Comparison of ENCODE assay signal across 18 mouse cellular contexts in the genomic region with DNA sequence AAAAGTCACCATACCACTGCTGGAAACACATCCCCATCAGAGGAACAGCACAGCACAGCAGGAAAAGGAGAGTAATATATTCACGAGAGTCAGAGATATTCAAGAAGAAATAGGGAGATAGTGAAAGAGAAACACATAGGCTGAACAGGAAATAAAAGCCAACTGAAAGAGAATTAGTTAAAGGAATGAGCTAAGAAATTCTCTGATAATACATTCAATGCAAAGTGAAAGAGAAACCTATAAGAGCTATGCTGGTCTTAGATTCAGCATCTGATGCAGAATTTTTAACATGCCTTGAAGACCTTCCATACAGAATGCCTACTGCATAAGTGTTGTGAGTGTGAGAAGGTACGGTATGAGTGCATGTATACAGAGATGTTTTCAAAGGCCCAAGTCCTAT. TPM values are rescaled to one million over a fixed set of nuclear protein-coding genes. Genes with fewer than 3 reads are reported as not detected.
DNase-seq lines count a peak whose midpoint lies in the region; ATAC-seq and TF ChIP-seq lines count a peak whose summit lies in the region.
"Had no signal": no experiment of that assay in that cellular context is flagged by ENCODE, and none has a peak within 500 bp of the region (broad histone marks: within the 10 kb centered on the region; RNA-seq: fewer than 3 reads in every experiment).

No protein-coding gene starts in this region.

- no peak overlapping the region for H3K4me3 ChIP-seq in CH12.LX (replicated peaks in 1 of 3; ENCODE audit: low read depth in 2 of 3, low read length in 2 of 3, poor library complexity in 1 of 3)
- H3K4me3 ChIP-seq in intestine, embryonic 15.5 days (replicated peaks) = no peak overlapping the region
- H3K4me3 ChIP-seq: embryonic facial prominence, embryonic 10.5 days; embryonic facial prominence, embryonic 12.5 days; forebrain, embryonic 13.5 days; forebrain, embryonic 15.5 days had no signal

- TF ChIP-seq CTCF in CH12.LX (conservative IDR thresholded peaks at IDR 0.05 in 1 of 2, IDR thresholded peaks at IDR 0.05 in 1 of 2; ENCODE audit: low read depth in 2 of 2, low read length in 2 of 2) = no peak

- TF ChIP-seq EP300 in CH12.LX (IDR thresholded peaks at IDR 0.05; ENCODE audit: low read length) = no peak

- dilution Hi-C loops in CH12.LX (cut with MboI; ENCODE audit: extremely low pct_ligation_motif_present, extremely low pct_unique_long_range_greater_than_20kb, low sequenced_read_pairs) = no loop called here

- DNase-seq in CH12.LX (ENCODE audit: extremely low read depth) = no peak
- peak; percentile 36 for DNase-seq in induced T-regulatory cell, adult 2 months (ENCODE audit: low read depth)
- no peak for DNase-seq in ovary, adult 18-20 months (ENCODE audit: low spot score)
- no peak for DNase-seq in adrenal gland, postnatal 14 days
- DNase-seq: adrenal gland, adult 8-10 months; adrenal gland, postnatal 36 days; cerebellum, adult 11-12 months; cerebellum, adult 2 months; cerebellum, adult 9-10 months; cerebellum, postnatal 10 days; cerebellum, postnatal 25 days; forebrain, postnatal 0 days had no signal

- 88% methylated on average over 2 of the region's 2 CpGs for WGBS in intestine, embryonic 15.5 days

- no peak overlapping the region for H3K27ac ChIP-seq in CH12.LX (ENCODE audit: insufficient read depth, low read depth)
- no peak overlapping the region for H3K27ac ChIP-seq in intestine, embryonic 15.5 days
- H3K27ac ChIP-seq: embryonic facial prominence, embryonic 10.5 days; embryonic facial prominence, embryonic 12.5 days; forebrain, embryonic 13.5 days; forebrain, embryonic 15.5 days had no signal

- H3K36me3 ChIP-seq in CH12.LX (replicated peaks in 1 of 2; ENCODE audit: control insufficient read depth in 1 of 2, insufficient read depth in 1 of 2, low read length in 1 of 2) = no peaks in the 10 kb centered on the region
- H3K36me3 ChIP-seq in intestine, embryonic 15.5 days = no peaks in the 10 kb centered on the region
- H3K36me3 ChIP-seq: embryonic facial prominence, embryonic 10.5 days; embryonic facial prominence, embryonic 12.5 days; forebrain, embryonic 15.5 days had no signal

- ATAC-seq in CD4-positive, CD25-positive, alpha-beta regulatory T cell, adult 4 months = peak; percentile 91
- ATAC-seq in intestine, embryonic 15.5 days = no peak
- ATAC-seq: forebrain, embryonic 13.5 days; forebrain, embryonic 15.5 days; forebrain, postnatal 0 days had no signal

- peak overlapping the region; percentile 25; the same call in 1 of the 2 replicates for H3K4me2 ChIP-seq in CH12.LX (ENCODE audit: insufficient read depth, low read depth, poor library complexity, severe bottlenecking)
- no peak overlapping the region for H3K4me2 ChIP-seq in intestine, embryonic 15.5 days (replicated peaks)
- H3K4me2 ChIP-seq: embryonic facial prominence, embryonic 12.5 days; forebrain, embryonic 13.5 days; forebrain, embryonic 15.5 days had no signal

- in situ Hi-C loops in CH12.LX (cut with MboI; ENCODE audit: low pct_ligation_motif_present, low pct_unique_long_range_greater_than_20kb, low sequenced_read_pairs) = no loop called here

- no peaks in the 10 kb centered on the region for H3K27me3 ChIP-seq in CH12.LX (replicated peaks)
- no peaks in the 10 kb centered on the region for H3K27me3 ChIP-seq in intestine, embryonic 15.5 days (replicated peaks)
- H3K27me3 ChIP-seq: embryonic facial prominence, embryonic 12.5 days; forebrain, embryonic 13.5 days; forebrain, embryonic 15.5 days had no signal

- no peaks in the 10 kb centered on the region for H3K79me2 ChIP-seq in CH12.LX (replicated peaks; ENCODE audit: control insufficient read depth, extremely low read depth, insufficient read depth, poor library complexity, severe bottlenecking)

- TF ChIP-seq POLR2A in CH12.LX (IDR thresholded peaks at IDR 0.05; ENCODE audit: low read depth, low read length) = no peak

- TF ChIP-seq RAD21 in CH12.LX (IDR thresholded peaks at IDR 0.05; ENCODE audit: low read depth, low read length) = no peak

- H3K9me3 ChIP-seq in CH12.LX (replicated peaks; ENCODE audit: low read length) = no peaks in the 10 kb centered on the region
- no peaks in the 10 kb centered on the region for H3K9me3 ChIP-seq in intestine, embryonic 15.5 days
- H3K9me3 ChIP-seq: embryonic facial prominence, embryonic 10.5 days; embryonic facial prominence, embryonic 12.5 days; forebrain, embryonic 13.5 days; forebrain, embryonic 15.5 days had no signal

- H3K9ac ChIP-seq in CH12.LX (ENCODE audit: insufficient read depth, low read depth) = no peak overlapping the region
- H3K9ac ChIP-seq in intestine, embryonic 15.5 days = no peak overlapping the region
- H3K9ac ChIP-seq: embryonic facial prominence, embryonic 12.5 days; forebrain, embryonic 13.5 days; forebrain, embryonic 15.5 days; forebrain, postnatal 0 days had no signal

- 0 out of 4 replicates have a peak, but pooled peaks cover 0 to 4% of the 10 kb centered on the region in 2 experiments for H3K4me1 ChIP-seq in CH12.LX (ENCODE audit: control insufficient read depth in 1 of 2, insufficient read depth in 2 of 2)
- H3K4me1 ChIP-seq in intestine, embryonic 15.5 days (replicated peaks) = peaks cover 9% of the 10 kb centered on the region
- H3K4me1 ChIP-seq: embryonic facial prominence, embryonic 12.5 days; forebrain, embryonic 15.5 days had no signal

TF ChIP-seq in CH12.LX, 34 proteins besides CTCF, POLR2A, EP300 and RAD21:
- TF ChIP-seq USF2 (conservative IDR thresholded peaks at IDR 0.05; ENCODE audit: low read depth, low read length) = no peak
- no peak for TF ChIP-seq RCOR1 (conservative IDR thresholded peaks at IDR 0.05; ENCODE audit: low read depth, low read length)
- TF ChIP-seq JUND (conservative IDR thresholded peaks at IDR 0.05; ENCODE audit: low read depth, low read length) = no peak

RNA-seq across cellular contexts. Expression of a gene that starts 34.9 kb away (rescaled TPM):
- polyA plus RNA-seq in CD4-positive, CD25-positive, alpha-beta regulatory T cell, adult 4 months (2017; shearing (Covaris generic)) = 1 to 10 TPM; 6.3 to 7.2 TPM
- total RNA-seq in CH12.LX (2012; rRNA removed) (4.8 and 5.7 TPM in 2 replicates), CH12.LX (2014; rRNA removed) (6.3 and 6.6 TPM in 2 replicates)
- 6.8 and 9.4 TPM in 2 replicates for polyA plus RNA-seq in CH12.LX (2012; ENCODE audit: insufficient read length, low read depth)
- total RNA-seq in adrenal gland, postnatal 14 days (2021) = 28.4 and 33.1 TPM in 2 replicates
- polyA plus RNA-seq in intestine, embryonic 15.5 days (2015; fragmentation: Nextera tagmentation; extraction: Ambion mirVana) = 17.2 and 18.0 TPM in 2 replicates
